Mouse (Mus musculus) kidney, embryonic 15.5 days (tissue): ENCODE measurements around the gene C1qtnf4. TPM values are rescaled to one million over a fixed set of nuclear protein-coding genes. Genes with fewer than 3 reads are reported as not detected.

ENCODE experiments used
- polyA plus RNA-seq: library from polyadenylated mRNA; unstranded; fragments of >200 nt; fragmentation: Nextera tagmentation; extraction: Ambion mirVana; gene quantifications from 2 replicates; pipeline ENCODE4 v1.2.1, GENCODE M21; 2015

The C1qtnf4 gene
- polyA plus RNA-seq, 1 experiment from 2014 or later = 9.0 TPM

Other genes with a start within 250 kb of the C1qtnf4 start
- gene Nup160, start 208.6 kb upstream of the C1qtnf4 start, polyA plus RNA-seq = 49.3 and 55.1 TPM in 2 replicates
- 104 and 117 TPM in 2 replicates for gene Fnbp4, start 140.5 kb upstream of the C1qtnf4 start, polyA plus RNA-seq
- gene Agbl2, start 103.1 kb upstream of the C1qtnf4 start, polyA plus RNA-seq = 0.76 and 0.84 TPM in 2 replicates
- 208 and 225 TPM in 2 replicates for gene Mtch2, start 38.7 kb upstream of the C1qtnf4 start, polyA plus RNA-seq
- 39.2 and 42.4 TPM in 2 replicates for gene Kbtbd4, start 18.9 kb downstream of the C1qtnf4 start, polyA plus RNA-seq
- gene Ndufs3, start 19.0 kb downstream of the C1qtnf4 start, polyA plus RNA-seq = 232 and 236 TPM in 2 replicates
- gene Celf1, start 54.5 kb downstream of the C1qtnf4 start, polyA plus RNA-seq = 104 and 107 TPM in 2 replicates
- 2.7 and 3.4 TPM in 2 replicates for gene Rapsn, start 149.8 kb downstream of the C1qtnf4 start, polyA plus RNA-seq
- gene Psmc3, start 168.1 kb downstream of the C1qtnf4 start, polyA plus RNA-seq = 307 and 315 TPM in 2 replicates
- gene Slc39a13, start 184.6 kb downstream of the C1qtnf4 start, polyA plus RNA-seq = 41.2 and 48.5 TPM in 2 replicates
- 4.7 and 5.4 TPM in 2 replicates for gene Spi1, start 196.5 kb downstream of the C1qtnf4 start, polyA plus RNA-seq
- gene Mybpc3, start 232.3 kb downstream of the C1qtnf4 start, polyA plus RNA-seq = 0.10 and 0.13 TPM in 2 replicates